Mouse (Mus musculus): ENCODE results near the gene Sowahd. TPM values are rescaled to one million over a fixed set of nuclear protein-coding genes. Genes with fewer than 3 reads are reported as not detected.

Sowahd gene
- polyA plus RNA-seq (2021), result not detected

- TF ChIP-seq CTCF (IDR thresholded peaks at IDR 0.05), result no peak
- DNase-seq (ENCODE audit: low read depth, low spot score), result no peak
- ChIA-PET POLR2A (no interaction called here), CTCF (no interaction called here)
- in situ Hi-C loops (cut with MboI; ENCODE audit: low pct_unique_long_range_greater_than_20kb), result no loop called here
- ATAC-seq, result no peak
- peaks cover 36% of the 10 kb centered on the region for H3K27me3 ChIP-seq
Observed at GRCm38 (mm10) chrX:37048066-37048889, at the start of gene Sowahd. TSS of gene Sowahd (plus strand) at chrX:37048845.

GRCm38 (mm10) chrX:37013870-37014269 lies 34.8 kb upstream of the Sowahd start:
- TF ChIP-seq CTCF (IDR thresholded peaks at IDR 0.05), result no peak
- no peak for ATAC-seq
- H3K27me3 ChIP-seq, result peaks cover 15% of the 10 kb centered on the region
- DNase-seq (ENCODE audit: low read depth, low spot score), result no peak
- in situ Hi-C loops (cut with MboI; ENCODE audit: low pct_unique_long_range_greater_than_20kb), result no loop called here
- ChIA-PET POLR2A (no interaction called here), CTCF (no interaction called here)

GRCm38 (mm10) chrX:37018150-37018654 lies 30.4 kb upstream of the Sowahd start:
- ChIA-PET CTCF (no interaction called here), POLR2A (no interaction called here)
- ATAC-seq (no peak), DNase-seq (ENCODE audit: low read depth, low spot score) (no peak)
- in situ Hi-C loops (cut with MboI; ENCODE audit: low pct_unique_long_range_greater_than_20kb), result loop anchor here (5.0 kb wide), 1 partner anchor 91 kb away; no protein-coding TSS in a partner anchor
- peaks cover 5% of the 10 kb centered on the region for H3K27me3 ChIP-seq
- no peak for TF ChIP-seq CTCF (IDR thresholded peaks at IDR 0.05)

- H3K27me3 ChIP-seq, result peaks cover 3% of the 10 kb centered on the region
- ChIA-PET CTCF (no interaction called here), POLR2A (no interaction called here)
- TF ChIP-seq CTCF (IDR thresholded peaks at IDR 0.05), result peak; percentile 46
- in situ Hi-C loops (cut with MboI; ENCODE audit: low pct_unique_long_range_greater_than_20kb), result loop anchor here (5.0 kb wide), 1 partner anchor 92 kb away; no protein-coding TSS in a partner anchor
- no peak for DNase-seq (ENCODE audit: low read depth, low spot score)
- no peak for ATAC-seq
Observed at GRCm38 (mm10) chrX:37019045-37019444, 29.6 kb upstream of the Sowahd start.

- TF ChIP-seq CTCF (IDR thresholded peaks at IDR 0.05), result peak; percentile 87
- in situ Hi-C loops (cut with MboI; ENCODE audit: low pct_unique_long_range_greater_than_20kb), result no loop called here
- ChIA-PET CTCF (interaction anchor here (0.7 to 2.2 kb wide), 8 partner anchors 9 to 119 kb away, joined by 3 to 11 read pairs (median 4); no protein-coding TSS in a partner anchor), POLR2A (no interaction called here)
- DNase-seq (ENCODE audit: low read depth, low spot score) (no peak), ATAC-seq (no peak)
- H3K27me3 ChIP-seq, result peaks cover 14% of the 10 kb centered on the region
Observed at GRCm38 (mm10) chrX:37022690-37023089, 26.0 kb upstream of the Sowahd start.

- ChIA-PET POLR2A (no interaction called here), CTCF (interaction anchor here (0.7 to 2.2 kb wide), 10 partner anchors 10 to 120 kb away, joined by 3 to 11 read pairs (median 3); no protein-coding TSS in a partner anchor)
- peaks cover 14% of the 10 kb centered on the region for H3K27me3 ChIP-seq
- DNase-seq (ENCODE audit: low read depth, low spot score), result no peak
- no peak for ATAC-seq
- in situ Hi-C loops (cut with MboI; ENCODE audit: low pct_unique_long_range_greater_than_20kb), result no loop called here
- TF ChIP-seq CTCF (IDR thresholded peaks at IDR 0.05), result no peak
Observed at GRCm38 (mm10) chrX:37023652-37024309, 24.9 kb upstream of the Sowahd start.

- no peak for ATAC-seq
- CTCF ChIA-PET, result interaction anchor here (1.0 kb wide), 1 partner anchor 99 kb away, joined by 4 read pairs; no protein-coding TSS in a partner anchor
- no peak for DNase-seq (ENCODE audit: low read depth, low spot score)
- no peak for TF ChIP-seq CTCF (IDR thresholded peaks at IDR 0.05)
- POLR2A ChIA-PET, result no interaction called here
- peaks cover 11% of the 10 kb centered on the region for H3K27me3 ChIP-seq
- in situ Hi-C loops (cut with MboI; ENCODE audit: low pct_unique_long_range_greater_than_20kb), result no loop called here
Observed at GRCm38 (mm10) chrX:37028378-37028777, 20.3 kb upstream of the Sowahd start.

GRCm38 (mm10) chrX:37042726-37043125 lies 5.9 kb upstream of the Sowahd start:
- DNase-seq (ENCODE audit: low read depth, low spot score) (no peak), ATAC-seq (no peak)
- CTCF ChIA-PET, result interaction anchor here (0.9 to 1.6 kb wide), 4 partner anchors 9 to 212 kb away, joined by 3 read pairs; no protein-coding TSS in a partner anchor
- in situ Hi-C loops (cut with MboI; ENCODE audit: low pct_unique_long_range_greater_than_20kb), result no loop called here
- POLR2A ChIA-PET, result interaction anchor here (0.7 kb wide), 1 partner anchor 178 kb away, joined by 4 read pairs; no protein-coding TSS in a partner anchor
- no peak for TF ChIP-seq CTCF (IDR thresholded peaks at IDR 0.05)
- H3K27me3 ChIP-seq, result peaks cover 16% of the 10 kb centered on the region

- ChIA-PET CTCF (no interaction called here), POLR2A (no interaction called here)
- DNase-seq (ENCODE audit: low read depth, low spot score) (no peak), ATAC-seq (no peak)
- in situ Hi-C loops (cut with MboI; ENCODE audit: low pct_unique_long_range_greater_than_20kb), result no loop called here
- H3K27me3 ChIP-seq, result peaks cover 40% of the 10 kb centered on the region
- TF ChIP-seq CTCF (IDR thresholded peaks at IDR 0.05), result no peak
Observed at GRCm38 (mm10) chrX:37048890-37049823, 512 bp downstream of the Sowahd start.

- in situ Hi-C loops (cut with MboI; ENCODE audit: low pct_unique_long_range_greater_than_20kb), result no loop called here
- ATAC-seq, result no peak
- no peak for DNase-seq (ENCODE audit: low read depth, low spot score)
- no peak for TF ChIP-seq CTCF (IDR thresholded peaks at IDR 0.05)
- ChIA-PET CTCF (no interaction called here), POLR2A (no interaction called here)
- H3K27me3 ChIP-seq, result peaks cover 2% of the 10 kb centered on the region
Observed at GRCm38 (mm10) chrX:37063902-37064301, 15.3 kb downstream of the Sowahd start.

Data from Patski (cell line).